ENCODE assay signal across 46 mouse cellular contexts in genomic region chr4:96825540-96826045, GRCm38 (mm10). TPM values are rescaled to one million over a fixed set of nuclear protein-coding genes. Genes with fewer than 3 reads are reported as not detected.
"Had no signal": no experiment of that assay in that cellular context is flagged by ENCODE, and none has a peak within 500 bp of the region (broad histone marks: within the 10 kb centered on the region; RNA-seq: fewer than 3 reads in every experiment).

No protein-coding gene starts in this region.

- H3K36me3 ChIP-seq: limb, embryonic 10.5 days; limb, embryonic 12.5 days; limb, embryonic 13.5 days; limb, embryonic 15.5 days; liver, embryonic 12.5 days; liver, embryonic 13.5 days; liver, embryonic 15.5 days; lung, embryonic 15.5 days; midbrain, embryonic 10.5 days; midbrain, embryonic 12.5 days; midbrain, embryonic 13.5 days; midbrain, embryonic 15.5 days; neural tube, embryonic 12.5 days had no signal

- H3K4me1 ChIP-seq: limb, embryonic 10.5 days; limb, embryonic 12.5 days; limb, embryonic 13.5 days; limb, embryonic 15.5 days; liver, embryonic 12.5 days; liver, embryonic 13.5 days; liver, embryonic 15.5 days; lung, embryonic 15.5 days; megakaryocyte, embryonic 14.5 days; midbrain, embryonic 10.5 days; midbrain, embryonic 12.5 days; midbrain, embryonic 13.5 days; midbrain, embryonic 15.5 days; neural tube, embryonic 12.5 days had no signal

- H3K9ac ChIP-seq: limb, embryonic 12.5 days; limb, embryonic 13.5 days; limb, embryonic 15.5 days; liver, embryonic 12.5 days; liver, embryonic 13.5 days; liver, embryonic 14.5 days; liver, embryonic 15.5 days; liver, postnatal 0 days; lung, embryonic 14.5 days; lung, embryonic 15.5 days; midbrain, embryonic 12.5 days; midbrain, embryonic 13.5 days; midbrain, embryonic 15.5 days; neural tube, embryonic 12.5 days had no signal

- H3K9me3 ChIP-seq: limb, embryonic 10.5 days; limb, embryonic 12.5 days; limb, embryonic 13.5 days; limb, embryonic 15.5 days; liver, embryonic 12.5 days; liver, embryonic 13.5 days; liver, embryonic 15.5 days; lung, embryonic 15.5 days; megakaryocyte, embryonic 14.5 days; midbrain, embryonic 10.5 days; midbrain, embryonic 12.5 days; midbrain, embryonic 13.5 days; midbrain, embryonic 15.5 days; neural tube, embryonic 12.5 days had no signal

- H3K4me3 ChIP-seq: limb, embryonic 10.5 days; limb, embryonic 12.5 days; limb, embryonic 13.5 days; limb, embryonic 15.5 days; liver, embryonic 12.5 days; liver, embryonic 13.5 days; liver, embryonic 15.5 days; lung, embryonic 15.5 days; megakaryocyte, embryonic 14.5 days; midbrain, embryonic 10.5 days; midbrain, embryonic 12.5 days; midbrain, embryonic 13.5 days; midbrain, embryonic 15.5 days; myocyte; neural tube, embryonic 12.5 days had no signal

- H3K27me3 ChIP-seq: limb, embryonic 12.5 days; limb, embryonic 13.5 days; limb, embryonic 15.5 days; liver, embryonic 12.5 days; liver, embryonic 13.5 days; liver, embryonic 15.5 days; lung, embryonic 15.5 days; megakaryocyte, embryonic 14.5 days; midbrain, embryonic 12.5 days; midbrain, embryonic 13.5 days; midbrain, embryonic 15.5 days; neural tube, embryonic 12.5 days had no signal

- H3K4me2 ChIP-seq: limb, embryonic 12.5 days; limb, embryonic 13.5 days; limb, embryonic 15.5 days; liver, embryonic 11.5 days; liver, embryonic 12.5 days; liver, embryonic 13.5 days; liver, embryonic 15.5 days; lung, embryonic 14.5 days; lung, embryonic 15.5 days; midbrain, embryonic 11.5 days; midbrain, embryonic 12.5 days; midbrain, embryonic 13.5 days; midbrain, embryonic 15.5 days; neural tube, embryonic 12.5 days had no signal

- H3K27ac ChIP-seq: limb, embryonic 10.5 days; limb, embryonic 12.5 days; limb, embryonic 13.5 days; limb, embryonic 15.5 days; liver, embryonic 12.5 days; liver, embryonic 13.5 days; liver, embryonic 14.5 days; liver, embryonic 15.5 days; lung, embryonic 15.5 days; macrophage; midbrain, embryonic 10.5 days; midbrain, embryonic 12.5 days; midbrain, embryonic 13.5 days; midbrain, embryonic 15.5 days; neural tube, embryonic 12.5 days had no signal

- ATAC-seq: liver, embryonic 12.5 days; liver, postnatal 0 days; lung, postnatal 0 days; midbrain, embryonic 13.5 days; midbrain, embryonic 15.5 days; midbrain, embryonic 16.5 days had no signal

- DNase-seq: left cerebral cortex, postnatal 4 days; liver; liver, embryonic 13.5 days; liver, postnatal 0 days; lung, adult 18-20 months; lung, adult 2 months; lung, embryonic 14.5 days; lung, postnatal 10 days; lung, postnatal 14 days; lung, postnatal 36 days; lung, postnatal 4 days; midbrain, embryonic 14.5 days had no signal

RNA-seq across cellular contexts. Expression of gene Gm12695, which starts 40.6 kb away (rescaled TPM):
- total RNA-seq: left cerebral cortex, postnatal 10 days; left cerebral cortex, postnatal 14 days; left cerebral cortex, postnatal 25 days; left cerebral cortex, postnatal 36 days; liver, adult 2 months; megakaryocyte progenitor cell, adult 5-6 weeks; megakaryocyte, adult 5-6 weeks; megakaryocyte-erythroid progenitor cell, adult 5-6 weeks; midbrain, postnatal 0 days; monocyte, adult 5-6 weeks had no signal
- polyA plus RNA-seq: limb, embryonic 10.5 days; limb, embryonic 11.5 days; limb, embryonic 12.5 days; limb, embryonic 13.5 days; limb, embryonic 14.5 days; limb, embryonic 15.5 days; liver, adult 2 months; liver, embryonic 11.5 days; liver, embryonic 12.5 days; liver, embryonic 13.5 days; liver, embryonic 14.5 days; liver, embryonic 15.5 days; liver, embryonic 16.5 days; liver, postnatal 0 days; lung, embryonic 14.5 days; macrophage; midbrain, embryonic 10.5 days; midbrain, embryonic 11.5 days; midbrain, embryonic 12.5 days; midbrain, embryonic 14.5 days; midbrain, embryonic 15.5 days; midbrain, embryonic 16.5 days; midbrain, postnatal 0 days; myocyte; neural tube, embryonic 11.5 days; neural tube, embryonic 12.5 days had no signal
